Mouse (Mus musculus) cortical plate, adult 2 months (tissue): ENCODE data around the gene Plcd3. TPM values are rescaled to one million over a fixed set of nuclear protein-coding genes. Genes with fewer than 3 reads are reported as not detected.

ENCODE experiments used
- H3K27ac ChIP-seq: fragments of 200-500 bp; 2 replicates; pipeline ENCODE4 v1.5.1; 2012; ENCODE audit warnings: low read length, control low read depth, inconsistent platforms; ENCODE audit not compliant: insufficient read depth
- H3K4me1 ChIP-seq: fragments of 200-500 bp; 2 replicates; pipeline ENCODE4 v1.6.1; 2011; ENCODE audit warnings: low read length; ENCODE audit not compliant: control insufficient read depth, insufficient read depth
- H3K4me3 ChIP-seq: fragments of 200-500 bp; 2 replicates; pipeline ENCODE4 v1.5.1; 2011; ENCODE audit warnings: mild to moderate bottlenecking, low read length, control low read depth; ENCODE audit not compliant: insufficient read depth
- CTCF ChIP-seq: fragments of 200-500 bp; IDR thresholded peaks from 2 replicates; pipeline ENCODE4 v1.5.1; 2011; ENCODE audit warnings: mild to moderate bottlenecking, control low read depth, low read length; ENCODE audit not compliant: insufficient read depth; ENCODE audit errors: extremely low read depth
- POLR2A ChIP-seq: fragments of 200-500 bp; IDR thresholded peaks from 2 replicates; pipeline ENCODE4 v1.6.1; 2011; ENCODE audit warnings: mild to moderate bottlenecking, low read length, control low read depth; ENCODE audit not compliant: insufficient read depth; ENCODE audit errors: extremely low read depth
- polyA plus RNA-seq: library from polyadenylated mRNA; depleted of rRNA; stranded (reverse); fragments of >200 nt; gene quantifications from 2 replicates; pipeline ENCODE4 v1.2.3, GENCODE M21; 2012; rRNA removed

Gene Plcd3
- polyA plus RNA-seq, 1 experiment, result 17.1 TPM

DNA sequence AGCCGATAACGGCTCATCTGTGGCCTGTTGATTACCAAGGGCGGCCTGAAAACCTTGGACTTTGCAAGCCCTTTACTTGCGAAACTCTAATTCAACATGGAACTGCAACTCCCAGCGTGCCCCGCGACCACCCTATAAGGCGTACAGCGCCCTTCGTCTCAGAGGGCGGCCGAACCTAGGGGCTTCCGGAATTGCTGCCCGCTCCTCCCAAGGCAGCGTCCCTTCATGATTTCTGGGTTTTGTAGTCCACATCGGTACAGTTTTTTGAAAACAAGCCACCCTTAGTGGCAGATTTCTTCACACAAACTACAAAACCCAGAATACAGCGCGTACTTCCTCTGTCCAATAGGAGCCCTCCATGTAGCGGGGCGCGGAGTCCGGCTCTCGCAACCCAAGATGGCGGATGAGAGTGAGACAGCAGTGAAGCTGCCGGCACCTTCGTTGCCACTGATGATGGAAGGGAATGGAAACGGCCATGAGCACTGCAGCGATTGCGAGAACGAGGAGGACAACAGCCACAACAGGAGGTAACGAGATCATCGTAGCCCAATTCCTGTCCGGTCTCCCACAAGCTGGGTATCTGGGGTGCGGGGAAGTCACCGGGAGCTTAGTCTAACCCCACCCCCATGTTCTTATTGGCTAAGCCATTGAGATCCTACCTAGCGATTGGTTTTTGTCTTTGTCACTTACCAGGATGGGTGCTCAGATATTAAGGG is 73.1 kb downstream of the Plcd3 start, which contains the start of the genes Nmt1 and Dcakd:
TSS of gene Nmt1 (plus strand) at position 15 of the 716 bp plus-strand sequence.
TSS of gene Dcakd (minus strand) at position 158 of the 716 bp plus-strand sequence.
- Histone ChIP-seq H3K4me1 (peaks cover 10% of the 10 kb centered on the region), H3K27ac (peak within 1 kb of the TSS; percentile 51), H3K4me3 (peak within 1 kb of the TSS; percentile 62)
- TF ChIP-seq CTCF (no peak), POLR2A (peak; percentile 88)

DNA sequence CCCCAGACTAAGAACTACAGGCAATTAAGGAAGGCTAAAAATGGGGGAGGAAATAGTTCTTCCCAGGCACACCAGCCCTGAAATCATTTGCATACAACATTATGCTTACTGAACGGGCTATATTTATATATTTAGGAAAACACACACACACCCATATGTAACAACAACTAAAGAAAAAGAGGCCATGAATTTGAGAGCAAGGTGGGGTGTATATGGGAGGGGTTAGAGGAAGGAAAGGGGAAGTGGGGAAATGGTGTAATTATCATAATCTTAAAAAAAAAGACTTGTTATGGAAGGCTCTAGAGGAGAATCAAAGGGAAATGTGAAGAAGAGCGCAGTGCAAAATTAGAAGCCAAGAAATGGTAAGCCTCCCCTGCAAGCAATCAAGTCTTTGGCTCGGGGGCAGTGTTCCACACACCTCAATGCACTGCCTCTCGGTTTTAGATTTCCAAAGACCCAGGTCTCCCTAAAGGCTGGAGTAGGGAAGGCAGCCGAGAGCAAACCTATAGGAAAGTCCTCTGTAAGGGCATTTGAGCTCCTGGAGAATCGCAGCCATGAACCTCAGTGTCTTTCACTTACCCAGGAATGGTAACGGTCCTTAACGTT is 73.8 kb downstream of the Plcd3 start:
- TF ChIP-seq CTCF (no peak), POLR2A (no peak)
- peak overlapping the region; percentile 51 for H3K27ac ChIP-seq

DNA sequence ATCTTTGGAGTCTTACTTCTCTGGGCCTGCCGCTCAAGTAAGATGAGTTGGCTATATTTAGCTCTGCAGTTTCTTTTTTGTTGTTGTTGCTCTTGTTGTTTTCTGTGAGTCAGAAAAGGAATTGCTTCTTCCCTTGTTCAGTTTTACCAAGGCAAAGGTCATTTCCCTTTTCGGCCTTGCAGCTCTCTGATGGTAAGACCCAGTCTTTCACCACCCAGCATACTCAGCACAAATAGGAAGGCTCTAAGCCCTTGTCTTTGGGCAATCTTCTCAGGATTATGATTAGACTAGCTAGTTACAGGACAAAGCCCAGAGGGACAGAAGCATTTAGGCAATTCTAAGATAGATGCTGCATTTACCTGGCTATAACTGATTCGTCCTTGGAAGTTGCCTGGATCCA is 74.6 kb downstream of the Plcd3 start:
- Histone ChIP-seq H3K27ac (0 out of 2 replicates have a peak overlapping the region, but pooled peaks have one; percentile 21), H3K4me3 (peak overlapping the region; percentile 62; the same call in 1 of the 2 replicates), H3K4me1 (peaks cover 2% of the 10 kb centered on the region)
- TF ChIP-seq CTCF, result no peak
- TF ChIP-seq POLR2A, result no peak

More for the DNA sequence above, 73.8 kb downstream of the Plcd3 start:
- Histone ChIP-seq H3K4me1 (peaks cover 7% of the 10 kb centered on the region), H3K4me3 (peak overlapping the region; percentile 62)

DNA sequence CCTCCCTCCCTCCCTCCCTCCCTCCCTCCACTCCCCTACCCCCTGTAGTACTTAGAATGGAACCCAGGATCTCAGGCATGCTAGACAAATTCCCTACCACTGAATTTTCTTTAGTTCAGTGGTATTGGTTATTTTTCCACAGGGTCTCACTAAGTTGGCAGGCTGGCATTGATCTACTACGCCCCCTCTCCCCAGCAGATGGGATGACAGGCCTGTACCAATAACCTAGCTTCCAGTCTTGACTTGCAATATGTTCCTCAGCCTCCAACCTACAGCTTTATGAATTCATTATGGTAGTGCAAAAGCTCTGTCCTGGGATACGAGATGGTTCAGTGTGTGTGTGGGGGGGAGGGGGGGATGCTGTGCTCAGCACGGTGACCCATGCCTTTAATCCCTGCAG is 77.5 kb downstream of the Plcd3 start:
- no peak overlapping the region for H3K27ac ChIP-seq
- H3K4me3 ChIP-seq, result no peak overlapping the region
- TF ChIP-seq CTCF (no peak), POLR2A (no peak)
- peaks cover 2% of the 10 kb centered on the region; the same call in 1 of the 2 replicates for H3K4me1 ChIP-seq

DNA sequence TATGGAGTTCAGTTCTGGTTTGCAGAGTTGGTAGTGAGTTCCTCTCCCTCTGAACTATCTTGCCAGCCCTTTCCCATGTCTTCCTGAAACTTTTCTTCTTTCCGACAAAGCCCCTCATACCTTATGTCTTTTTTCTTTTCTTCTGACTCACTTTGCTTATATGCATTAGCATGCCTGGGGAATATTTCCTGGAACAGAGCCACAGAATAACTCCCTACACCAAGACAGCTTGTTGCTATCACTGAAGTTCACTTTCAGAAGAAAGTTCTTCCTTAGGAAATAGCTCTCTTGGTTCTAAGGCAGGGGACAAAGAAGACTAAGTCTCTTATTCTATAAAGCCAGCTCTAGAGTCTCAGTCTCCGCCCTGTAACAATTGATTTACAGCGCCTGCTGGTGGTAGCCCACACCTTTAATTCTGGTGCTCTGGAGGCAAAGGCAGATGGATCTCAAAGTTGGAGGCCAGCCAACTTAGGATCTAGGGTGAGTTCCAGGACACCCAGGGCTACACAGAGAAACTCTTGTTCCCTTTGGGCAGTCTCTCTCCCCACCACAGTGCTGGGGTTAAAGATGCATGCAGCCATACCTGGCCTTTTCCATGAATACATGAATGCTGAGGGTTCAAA is 80.6 kb downstream of the Plcd3 start:
- H3K4me3 ChIP-seq, result no peak overlapping the region
- no peaks in the 10 kb centered on the region for H3K4me1 ChIP-seq
- H3K27ac ChIP-seq, result no peak overlapping the region
- TF ChIP-seq CTCF (no peak), POLR2A (no peak)

Other genes starting within 250 kb of the Plcd3 start
- gene Eftud2, start 220.7 kb downstream of the Plcd3 start, polyA plus RNA-seq, result 94.0 and 101 TPM in 2 replicates
- 3.0 and 3.6 TPM in 2 replicates for gene Ccdc103, start 220.5 kb downstream of the Plcd3 start, polyA plus RNA-seq
- 0.13 TPM in 2 replicates for gene Fam187a, start 216.5 kb downstream of the Plcd3 start, polyA plus RNA-seq
- 179 and 186 TPM in 2 replicates for gene Gfap, start 200.7 kb downstream of the Plcd3 start, polyA plus RNA-seq
- gene Kif18b, start 176.5 kb downstream of the Plcd3 start, polyA plus RNA-seq, result 0.17 and 0.40 TPM in 2 replicates
- gene C1ql1, start 155.0 kb downstream of the Plcd3 start, polyA plus RNA-seq, result 15.3 and 15.8 TPM in 2 replicates
- gene Nmt1, start 73.5 kb downstream of the Plcd3 start, polyA plus RNA-seq, result 74.3 and 77.1 TPM in 2 replicates
- 57.4 and 59.6 TPM in 2 replicates for gene Dcakd, start 73.3 kb downstream of the Plcd3 start, polyA plus RNA-seq
- 40.7 and 46.3 TPM in 2 replicates for gene Acbd4, start within 50 bp of the Plcd3 start, polyA plus RNA-seq
- 22.6 and 22.9 TPM in 2 replicates for gene Hexim1, start 14.6 kb upstream of the Plcd3 start, polyA plus RNA-seq
- 10.7 and 11.9 TPM in 2 replicates for gene Hexim2, start 30.8 kb upstream of the Plcd3 start, polyA plus RNA-seq
- gene Fmnl1, start 69.4 kb upstream of the Plcd3 start, polyA plus RNA-seq, result 125 and 133 TPM in 2 replicates
- gene 1700023F06Rik, start 106.9 kb upstream of the Plcd3 start, polyA plus RNA-seq, result 4.2 and 6.4 TPM in 2 replicates
- 2.5 and 2.9 TPM in 2 replicates for gene Spata32, start 116.8 kb upstream of the Plcd3 start, polyA plus RNA-seq
- 2.8 and 3.4 TPM in 2 replicates for gene Map3k14, start 165.8 kb upstream of the Plcd3 start, polyA plus RNA-seq